Mouse (Mus musculus) cerebellum, adult 2 months (tissue): ENCODE measurements at regions not wholly inside any gene's neighbourhood (a gene's known extent, or its start where the extent isn't known, plus 50 kb on each side); places are given as distances from the start of the nearest gene placed in this dataset.

Source experiments
- CTCF ChIP-seq: fragments of 200-500 bp; IDR thresholded peaks from 2 replicates; pipeline ENCODE4 v1.5.1; 2011; ENCODE audit warnings: low read depth, mild to moderate bottlenecking, control low read depth, low read length, moderate library complexity, borderline replicate concordance; ENCODE audit not compliant: insufficient read depth
- POLR2A ChIP-seq: fragments of 200-500 bp; IDR thresholded peaks from 2 replicates; pipeline ENCODE4 v1.6.1; 2011; ENCODE audit warnings: low read length, control low read depth, borderline replicate concordance; ENCODE audit not compliant: insufficient read depth

DNA sequence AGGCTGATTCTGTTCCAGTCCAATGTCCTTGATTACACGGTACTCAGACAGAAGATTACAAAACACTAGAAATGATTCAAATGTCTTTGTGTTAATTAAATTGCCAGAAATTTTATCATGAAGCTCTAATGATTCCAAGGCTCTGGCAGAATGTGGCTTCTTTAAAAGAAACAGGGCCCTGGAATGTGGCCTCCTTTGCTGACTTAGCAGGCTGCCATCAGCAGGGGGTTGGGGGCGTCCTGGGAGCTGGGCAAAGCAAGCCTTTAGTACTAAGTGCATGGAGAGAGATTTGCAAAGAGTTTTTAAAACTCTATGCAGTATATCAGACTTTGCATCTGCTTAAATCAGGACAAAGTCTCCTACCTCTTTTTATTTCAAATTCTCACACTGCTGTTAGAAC, 434.8 kb upstream of the Cited2 start:
- no peak for TF ChIP-seq POLR2A
- no peak for TF ChIP-seq CTCF
